Mouse (Mus musculus): ENCODE results near the gene Gm15557. TPM values are rescaled to one million over a fixed set of nuclear protein-coding genes. Genes with fewer than 3 reads are reported as not detected.

Gm15557 gene
- polyA plus RNA-seq, 1 experiment from 2014 or later: not detected

DNA sequence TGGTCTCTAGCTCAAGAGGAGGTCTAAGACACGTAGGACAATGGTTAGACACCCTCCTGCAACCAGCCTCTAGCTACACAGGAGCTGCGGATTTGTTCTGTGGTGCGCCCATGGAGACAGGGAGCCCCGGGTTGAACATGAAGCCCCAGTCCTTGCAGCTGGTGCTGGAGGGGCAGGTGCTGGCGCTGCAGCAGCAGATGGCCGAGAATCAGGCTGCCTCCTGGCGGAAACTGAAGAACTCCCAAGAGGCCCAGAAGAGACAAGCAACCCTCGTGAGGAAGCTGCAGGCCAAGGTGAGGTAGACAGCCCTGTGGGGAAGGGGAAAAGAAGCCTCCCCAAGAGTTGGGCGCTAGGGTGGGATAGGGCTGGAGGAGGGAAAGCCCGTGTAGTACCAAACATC is 21.3 kb downstream of the Gm15557 start:
- no peaks in the 10 kb centered on the region for H3K9me3 ChIP-seq
- H3K36me3 ChIP-seq: peaks cover 76% of the 10 kb centered on the region
- no peak for DNase-seq (ENCODE audit: low spot score)
- H3K4me3 ChIP-seq: no peak overlapping the region
- H3K27me3 ChIP-seq (ENCODE audit: insufficient read depth, poor library complexity, severe bottlenecking): no peaks in the 10 kb centered on the region
- no peak overlapping the region for H3K27ac ChIP-seq
- WGBS: 82% methylated on average over 10 of the region's 10 CpGs
- H3K4me1 ChIP-seq (replicated peaks): peaks cover 11% of the 10 kb centered on the region

DNA sequence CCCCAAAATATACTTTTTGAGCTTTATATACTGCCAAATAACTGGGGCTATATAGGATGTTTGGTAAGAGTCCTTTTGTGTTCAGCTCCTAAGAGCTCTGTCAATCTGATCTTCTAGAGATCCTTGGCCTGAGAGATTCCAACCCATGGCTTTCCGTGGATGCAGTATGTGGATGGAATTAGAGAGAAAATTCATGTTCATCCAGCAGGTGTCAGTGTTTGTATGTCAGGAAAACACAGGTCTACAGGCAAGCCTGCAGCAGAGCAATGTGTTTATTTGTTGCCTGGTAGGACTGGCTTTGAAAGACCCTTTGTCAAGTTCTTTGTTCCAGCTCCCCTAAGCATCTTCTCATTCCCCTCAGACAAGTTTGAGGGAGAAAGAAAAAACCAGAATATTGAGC is 22.5 kb downstream of the Gm15557 start:
- Histone ChIP-seq H3K9me3 (no peaks in the 10 kb centered on the region), H3K36me3 (peaks cover 87% of the 10 kb centered on the region), H3K27ac (no peak overlapping the region), H3K4me3 (no peak overlapping the region), H3K4me1 (replicated peaks) (0 out of 2 replicates have a peak, but pooled peaks cover 4% of the 10 kb centered on the region), H3K27me3 (ENCODE audit: insufficient read depth, poor library complexity, severe bottlenecking) (no peaks in the 10 kb centered on the region)
- 59% methylated on average over 1 of the region's 1 CpGs for WGBS
- no peak for DNase-seq (ENCODE audit: low spot score)

DNA sequence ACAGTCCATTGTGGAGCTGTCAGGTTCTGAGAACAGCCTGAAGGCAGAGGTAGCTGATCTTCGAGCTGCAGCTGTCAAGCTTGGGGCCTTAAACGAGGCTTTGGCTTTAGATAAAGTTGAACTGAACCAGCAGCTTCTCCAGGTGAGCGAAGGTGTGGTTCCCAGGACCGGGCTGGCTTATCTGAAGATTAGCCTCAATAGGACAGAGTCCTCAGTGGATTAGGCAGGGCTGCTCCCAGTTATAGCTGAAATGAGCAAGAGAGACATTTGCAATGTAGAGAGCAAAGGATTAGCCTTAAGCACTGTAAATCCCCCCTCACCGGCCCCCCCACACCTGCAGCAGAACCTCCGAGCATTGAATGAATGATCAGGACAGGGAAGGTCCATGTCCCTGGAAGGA is 32.8 kb downstream of the Gm15557 start:
- DNase-seq (ENCODE audit: low spot score): no peak
- no peaks in the 10 kb centered on the region for H3K27me3 ChIP-seq (ENCODE audit: insufficient read depth, poor library complexity, severe bottlenecking)
- H3K4me3 ChIP-seq: no peak overlapping the region
- 87% methylated on average over 6 of the region's 6 CpGs for whole genome bisulfite sequencing
- H3K36me3 ChIP-seq: peaks cover 95% of the 10 kb centered on the region
- no peak overlapping the region for H3K27ac ChIP-seq
- H3K4me1 ChIP-seq (replicated peaks): no peaks in the 10 kb centered on the region
- no peaks in the 10 kb centered on the region for H3K9me3 ChIP-seq

DNA sequence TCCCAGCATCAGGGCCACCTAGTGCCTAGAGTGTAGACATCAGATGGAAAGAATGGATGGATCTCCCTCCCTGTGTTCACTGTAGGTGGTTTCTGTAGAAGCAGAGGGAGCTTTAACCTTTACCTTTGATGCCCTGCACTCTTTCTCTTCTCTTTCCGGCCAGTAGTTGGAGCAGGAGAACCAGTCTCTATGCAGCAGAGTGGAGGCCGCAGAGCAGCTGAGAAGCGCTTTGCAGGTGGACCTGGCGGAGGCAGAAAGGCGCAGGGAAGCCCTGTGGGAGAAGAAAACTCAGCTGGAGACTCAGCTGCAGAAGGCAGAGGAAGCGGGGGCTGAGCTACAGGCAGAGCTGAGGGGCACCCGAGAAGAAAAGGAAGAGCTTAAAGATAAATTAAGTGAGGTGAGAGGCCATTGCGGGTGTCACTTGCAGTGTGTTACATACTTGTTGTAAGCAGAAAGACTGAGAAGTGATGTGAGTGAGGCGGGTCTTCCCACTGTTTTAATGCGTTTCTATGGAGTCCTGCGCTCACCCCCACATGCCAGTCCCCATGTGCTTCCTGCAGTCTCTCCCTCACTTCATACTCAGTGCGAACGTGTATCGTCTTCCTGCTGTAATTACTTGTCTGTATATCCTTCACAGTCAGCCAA is 33.7 kb downstream of the Gm15557 start:
- no peak for DNase-seq (ENCODE audit: low spot score)
- H3K4me1 ChIP-seq (replicated peaks): no peaks in the 10 kb centered on the region
- peaks cover 95% of the 10 kb centered on the region for H3K36me3 ChIP-seq
- H3K27ac ChIP-seq: no peak overlapping the region
- no peak overlapping the region for H3K4me3 ChIP-seq
- H3K27me3 ChIP-seq (ENCODE audit: insufficient read depth, poor library complexity, severe bottlenecking): no peaks in the 10 kb centered on the region
- WGBS: 82% methylated on average over 14 of the region's 14 CpGs
- H3K9me3 ChIP-seq: no peaks in the 10 kb centered on the region

DNA sequence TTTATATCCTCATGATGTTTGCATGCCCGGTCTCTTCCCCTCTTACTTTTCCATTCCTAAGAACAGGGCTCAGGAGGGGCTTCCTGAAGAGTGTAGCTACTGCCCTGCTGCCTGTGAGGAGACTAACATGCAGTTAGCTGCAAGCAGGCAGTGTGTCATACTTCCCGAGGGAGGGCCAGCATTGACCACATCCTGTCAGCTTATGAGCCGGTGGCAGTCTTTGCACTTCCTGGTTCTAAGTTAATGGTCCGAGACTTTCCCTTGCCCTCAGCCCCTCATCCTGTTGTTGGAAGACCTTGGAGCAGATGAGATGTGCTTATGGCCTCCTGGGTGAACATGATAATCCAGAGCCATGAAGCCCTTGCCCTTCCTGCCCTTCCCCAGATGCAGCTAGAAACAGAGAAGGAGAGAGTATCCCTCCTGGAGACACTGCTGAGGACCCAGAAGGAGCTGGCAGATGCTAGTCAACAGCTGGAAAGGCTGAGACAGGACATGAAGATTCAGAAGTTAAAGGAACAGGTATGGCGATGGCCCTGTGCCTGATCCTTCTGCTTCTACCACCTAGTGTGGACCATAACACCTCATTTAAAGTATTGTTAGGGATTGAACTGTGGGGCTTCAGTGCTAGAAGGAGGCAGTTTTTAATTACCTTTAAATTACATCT is 38.9 kb downstream of the Gm15557 start:
- 85% methylated on average over 5 of the region's 5 CpGs for WGBS
- Histone ChIP-seq H3K36me3 (peaks cover 98% of the 10 kb centered on the region), H3K27me3 (ENCODE audit: insufficient read depth, poor library complexity, severe bottlenecking) (no peaks in the 10 kb centered on the region), H3K27ac (no peak overlapping the region), H3K4me1 (replicated peaks) (no peaks in the 10 kb centered on the region), H3K4me3 (no peak overlapping the region), H3K9me3 (no peaks in the 10 kb centered on the region)
- DNase-seq (ENCODE audit: low spot score): no peak

DNA sequence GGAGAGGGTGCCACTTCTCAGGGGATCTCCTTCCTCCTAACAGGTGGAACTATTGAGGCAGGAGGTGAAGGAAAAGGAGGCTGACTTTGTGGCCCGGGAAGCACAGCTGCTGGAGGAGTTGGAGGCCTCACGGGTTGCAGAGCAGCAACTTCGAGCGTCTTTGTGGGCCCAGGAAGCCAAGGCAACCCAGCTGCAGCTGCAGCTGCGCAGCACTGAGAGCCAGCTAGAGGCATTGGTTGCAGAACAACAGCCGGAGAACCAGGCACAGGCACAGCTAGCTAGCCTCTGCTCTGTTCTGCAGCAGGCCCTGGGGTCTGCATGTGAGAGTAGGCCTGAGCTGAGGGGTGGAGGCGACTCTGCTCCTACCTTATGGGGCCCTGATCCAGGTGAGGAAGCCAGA is 45.2 kb downstream of the Gm15557 start:
- DNase-seq (ENCODE audit: low spot score): no peak
- Histone ChIP-seq H3K9me3 (no peaks in the 10 kb centered on the region), H3K36me3 (peaks cover 100% of the 10 kb centered on the region), H3K27ac (no peak overlapping the region), H3K4me1 (replicated peaks) (no peaks in the 10 kb centered on the region), H3K27me3 (ENCODE audit: insufficient read depth, poor library complexity, severe bottlenecking) (no peaks in the 10 kb centered on the region), H3K4me3 (no peak overlapping the region)
- WGBS: 90% methylated on average over 7 of the region's 7 CpGs

DNA sequence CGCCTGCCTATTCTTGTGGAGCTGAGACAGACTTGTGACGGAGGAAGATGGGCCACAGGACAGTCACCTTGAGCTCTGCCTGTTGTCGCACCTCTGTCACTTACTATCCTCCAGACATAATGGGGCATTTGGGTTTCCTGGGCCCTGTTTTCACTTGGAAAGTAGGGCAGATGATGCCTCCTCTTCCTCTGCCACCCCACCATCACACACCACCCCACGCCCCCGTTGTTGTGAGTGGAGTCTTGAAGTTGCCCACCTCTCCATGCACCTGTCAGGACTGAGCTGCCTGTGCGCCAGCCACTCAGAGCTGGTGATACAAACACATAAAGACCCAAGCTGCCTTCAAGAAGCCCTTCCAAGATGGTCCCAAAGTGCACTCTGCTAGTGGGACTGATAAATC is 46.6 kb downstream of the Gm15557 start:
- no peaks in the 10 kb centered on the region for H3K9me3 ChIP-seq
- no peaks in the 10 kb centered on the region for H3K4me1 ChIP-seq (replicated peaks)
- no peak for DNase-seq (ENCODE audit: low spot score)
- peaks cover 100% of the 10 kb centered on the region for H3K36me3 ChIP-seq
- H3K27ac ChIP-seq: no peak overlapping the region
- H3K27me3 ChIP-seq (ENCODE audit: insufficient read depth, poor library complexity, severe bottlenecking): no peaks in the 10 kb centered on the region
- H3K4me3 ChIP-seq: no peak overlapping the region
- 96% methylated on average over 6 of the region's 6 CpGs for WGBS

DNA sequence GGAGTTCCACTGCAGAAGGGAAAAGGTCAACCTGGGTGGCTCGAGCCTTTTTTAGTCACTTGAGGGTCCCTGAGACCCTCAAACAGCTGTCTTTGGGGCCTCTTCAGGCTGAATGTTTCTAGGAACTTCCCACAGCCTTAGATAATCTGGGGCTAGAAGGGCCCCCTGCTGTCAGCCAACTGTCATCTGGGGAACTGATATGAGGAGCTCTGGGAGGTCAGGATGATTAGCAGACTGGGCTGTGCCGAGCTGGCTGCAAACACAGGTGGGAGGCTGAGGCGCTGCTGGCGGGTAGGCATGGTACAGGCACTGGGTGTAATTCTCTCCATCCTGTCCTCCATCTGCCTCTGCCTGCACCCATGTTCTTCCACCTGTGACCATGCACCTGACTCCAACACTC is 48.6 kb downstream of the Gm15557 start:
- Histone ChIP-seq H3K36me3 (peaks cover 100% of the 10 kb centered on the region), H3K4me3 (no peak overlapping the region; the same call in 1 of the 2 replicates), H3K4me1 (replicated peaks) (no peaks in the 10 kb centered on the region), H3K9me3 (no peaks in the 10 kb centered on the region), H3K27me3 (ENCODE audit: insufficient read depth, poor library complexity, severe bottlenecking) (no peaks in the 10 kb centered on the region), H3K27ac (0 out of 2 replicates have a peak overlapping the region, but pooled peaks have one; percentile 23)
- 76% methylated on average over 4 of the region's 4 CpGs for WGBS
- DNase-seq (ENCODE audit: low spot score): no peak

DNA sequence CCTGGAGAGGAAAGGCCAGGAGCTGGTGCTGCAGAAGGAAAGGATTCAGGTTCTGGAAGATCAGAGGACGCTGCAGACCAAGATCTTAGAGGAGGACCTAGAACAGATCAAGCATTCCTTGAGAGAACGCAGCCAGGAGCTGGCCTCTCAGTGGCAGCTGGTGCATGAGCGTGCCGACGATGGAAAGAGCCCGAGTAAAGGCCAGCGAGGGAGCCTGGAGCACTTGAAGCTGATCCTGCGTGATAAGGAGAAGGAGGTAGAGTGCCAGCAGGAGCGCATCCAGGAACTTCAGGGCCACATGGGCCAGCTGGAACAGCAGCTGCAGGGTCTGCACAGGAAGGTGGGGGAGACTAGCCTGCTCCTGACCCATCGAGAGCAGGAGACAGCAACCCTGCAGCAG is 50.6 kb downstream of the Gm15557 start:
- no peaks in the 10 kb centered on the region for H3K27me3 ChIP-seq (ENCODE audit: insufficient read depth, poor library complexity, severe bottlenecking)
- no peaks in the 10 kb centered on the region for H3K4me1 ChIP-seq (replicated peaks)
- no peak overlapping the region for H3K4me3 ChIP-seq
- 95% methylated on average over 10 of the region's 10 CpGs for WGBS
- H3K27ac ChIP-seq: no peak overlapping the region
- H3K9me3 ChIP-seq: no peaks in the 10 kb centered on the region
- no peak for DNase-seq (ENCODE audit: low spot score)
- H3K36me3 ChIP-seq: peaks cover 100% of the 10 kb centered on the region

DNA sequence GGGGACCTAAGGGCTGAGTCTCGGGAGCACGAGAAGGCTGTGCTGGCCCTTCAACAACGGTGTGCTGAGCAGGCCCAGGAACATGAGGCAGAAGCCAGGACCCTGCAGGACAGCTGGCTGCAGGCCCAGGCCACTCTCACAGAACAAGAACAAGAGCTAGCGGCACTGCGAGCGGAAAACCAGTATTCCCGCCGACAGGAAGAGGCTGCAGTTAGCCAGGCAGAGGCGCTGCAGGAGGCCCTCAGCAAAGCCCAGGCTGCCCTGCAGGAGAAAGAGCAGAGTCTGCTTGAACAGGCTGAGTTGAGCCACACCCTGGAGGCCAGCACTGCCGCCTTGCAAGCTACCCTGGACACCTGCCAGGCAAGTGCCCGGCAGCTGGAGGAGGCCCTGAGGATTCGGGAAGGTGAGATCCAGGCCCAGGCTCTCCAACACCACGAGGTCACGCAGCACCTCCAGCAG is 51.4 kb downstream of the Gm15557 start:
- H3K27ac ChIP-seq: no peak overlapping the region
- peaks cover 100% of the 10 kb centered on the region for H3K36me3 ChIP-seq
- H3K27me3 ChIP-seq (ENCODE audit: insufficient read depth, poor library complexity, severe bottlenecking): no peaks in the 10 kb centered on the region
- no peak for DNase-seq (ENCODE audit: low spot score)
- no peaks in the 10 kb centered on the region for H3K9me3 ChIP-seq
- H3K4me3 ChIP-seq: no peak overlapping the region
- H3K4me1 ChIP-seq (replicated peaks): no peaks in the 10 kb centered on the region
- WGBS: 87% methylated on average over 14 of the region's 14 CpGs

Other genes with a start within 250 kb of the Gm15557 start
- gene Trpc4ap, start 248.3 kb upstream of the Gm15557 start, polyA plus RNA-seq (2016; fragmentation: Nextera tagmentation; extraction: Ambion mirVana): 133 and 160 TPM in 2 replicates
- gene Edem2, start 211.3 kb upstream of the Gm15557 start, polyA plus RNA-seq (2016; fragmentation: Nextera tagmentation; extraction: Ambion mirVana): 33.7 and 41.1 TPM in 2 replicates
- gene Gm17581, start 204.9 kb upstream of the Gm15557 start, polyA plus RNA-seq (2016; fragmentation: Nextera tagmentation; extraction: Ambion mirVana): not detected in 2 replicates
- 1.5 and 1.7 TPM in 2 replicates for gene Procr, start 189.6 kb upstream of the Gm15557 start, polyA plus RNA-seq (2016; fragmentation: Nextera tagmentation; extraction: Ambion mirVana)
- 1.4 and 2.5 TPM in 2 replicates for gene Mmp24, start 165.4 kb upstream of the Gm15557 start, polyA plus RNA-seq (2016; fragmentation: Nextera tagmentation; extraction: Ambion mirVana)
- gene BC029722, start 121.3 kb upstream of the Gm15557 start, polyA plus RNA-seq (2016; fragmentation: Nextera tagmentation; extraction: Ambion mirVana): 8.4 and 16.0 TPM in 2 replicates
- 247 and 261 TPM in 2 replicates for gene Eif6, start 113.8 kb upstream of the Gm15557 start, polyA plus RNA-seq (2016; fragmentation: Nextera tagmentation; extraction: Ambion mirVana)
- gene Fam83c, start 105.9 kb upstream of the Gm15557 start, polyA plus RNA-seq (2016; fragmentation: Nextera tagmentation; extraction: Ambion mirVana): 0.24 and 0.44 TPM in 2 replicates
- 73.7 and 77.4 TPM in 2 replicates for gene Uqcc1, start 10.4 kb upstream of the Gm15557 start, polyA plus RNA-seq (2016; fragmentation: Nextera tagmentation; extraction: Ambion mirVana)
- 0.42 and 1.1 TPM in 2 replicates for gene Gdf5, start 4.6 kb downstream of the Gm15557 start, polyA plus RNA-seq (2016; fragmentation: Nextera tagmentation; extraction: Ambion mirVana)
- 21.6 and 27.6 TPM in 2 replicates for gene Cep250, start 15.7 kb downstream of the Gm15557 start, polyA plus RNA-seq (2016; fragmentation: Nextera tagmentation; extraction: Ambion mirVana)
- 1.2 and 1.5 TPM in 2 replicates for gene 6430550D23Rik, start 67.2 kb downstream of the Gm15557 start, polyA plus RNA-seq (2016; fragmentation: Nextera tagmentation; extraction: Ambion mirVana)
- 223 and 257 TPM in 2 replicates for gene Ergic3, start 67.3 kb downstream of the Gm15557 start, polyA plus RNA-seq (2016; fragmentation: Nextera tagmentation; extraction: Ambion mirVana)
- gene Fer1l4, start 112.2 kb downstream of the Gm15557 start, polyA plus RNA-seq (2016; fragmentation: Nextera tagmentation; extraction: Ambion mirVana): not detected in 2 replicates
- 4.4 and 6.9 TPM in 2 replicates for gene Spag4, start 124.4 kb downstream of the Gm15557 start, polyA plus RNA-seq (2016; fragmentation: Nextera tagmentation; extraction: Ambion mirVana)
- gene Cpne1, start 171.2 kb downstream of the Gm15557 start, polyA plus RNA-seq (2016; fragmentation: Nextera tagmentation; extraction: Ambion mirVana): 51.4 and 68.0 TPM in 2 replicates
- 42.6 and 47.4 TPM in 2 replicates for gene Rbm12, start 171.2 kb downstream of the Gm15557 start, polyA plus RNA-seq (2016; fragmentation: Nextera tagmentation; extraction: Ambion mirVana)
- gene Gm28036, start 186.4 kb downstream of the Gm15557 start, polyA plus RNA-seq (2016; fragmentation: Nextera tagmentation; extraction: Ambion mirVana): 22.5 and 27.2 TPM in 2 replicates
- 438 and 481 TPM in 2 replicates for gene Romo1, start 203.3 kb downstream of the Gm15557 start, polyA plus RNA-seq (2016; fragmentation: Nextera tagmentation; extraction: Ambion mirVana)
- 41.6 and 43.5 TPM in 2 replicates for gene Nfs1, start 203.5 kb downstream of the Gm15557 start, polyA plus RNA-seq (2016; fragmentation: Nextera tagmentation; extraction: Ambion mirVana)
- gene Rbm39, start 239.5 kb downstream of the Gm15557 start, polyA plus RNA-seq (2016; fragmentation: Nextera tagmentation; extraction: Ambion mirVana): 485 and 564 TPM in 2 replicates

Measured in hindbrain, embryonic 10.5 days (tissue).